Mouse (Mus musculus) midbrain, embryonic 11.5 days (tissue): ENCODE measurements around the gene Spata31d1c. TPM values are rescaled to one million over a fixed set of nuclear protein-coding genes. Genes with fewer than 3 reads are reported as not detected.

ENCODE experiments used
- polyA plus RNA-seq: library from polyadenylated mRNA; unstranded; fragments of >200 nt; fragmentation: Nextera tagmentation; extraction: Ambion mirVana; gene quantifications from 2 replicates; pipeline ENCODE4 v1.2.1, GENCODE M21; 2014

Gene Spata31d1c
- polyA plus RNA-seq, 1 experiment from 2014 or later, result not detected

Other genes with a start within 250 kb of the Spata31d1c start
- 0.03 and 0.08 TPM in 2 replicates for gene Cntnap3, start 129.1 kb upstream of the Spata31d1c start, polyA plus RNA-seq
- gene Spata31, start 115.7 kb upstream of the Spata31d1c start, polyA plus RNA-seq, result not detected in 2 replicates
- gene Prss47, start 19.7 kb downstream of the Spata31d1c start, polyA plus RNA-seq, result not detected in 2 replicates
- gene Mfsd14b, start 79.9 kb downstream of the Spata31d1c start, polyA plus RNA-seq, result 44.0 and 44.7 TPM in 2 replicates
- gene Olfr465-ps1, start 105.0 kb downstream of the Spata31d1c start, polyA plus RNA-seq, result not detected in 2 replicates
- gene Olfr466, start 117.2 kb downstream of the Spata31d1c start, polyA plus RNA-seq, result not detected in 2 replicates
- not detected in 2 replicates for gene Nlrp4f, start 172.9 kb downstream of the Spata31d1c start, polyA plus RNA-seq
- gene Gm10775, start 226.5 kb downstream of the Spata31d1c start, polyA plus RNA-seq, result not detected in 2 replicates
- 19.7 and 20.7 TPM in 2 replicates for gene Zfp369, start 245.8 kb downstream of the Spata31d1c start, polyA plus RNA-seq